Mouse (Mus musculus) retina, adult 2 months (tissue): ENCODE results near the gene Ackr2.

ENCODE experiments used
- DNase-seq: peaks from one replicate; pipeline ENCODE4 v3.0.0-alpha.2; 2012; ENCODE audit warnings: low read depth, low spot score

Ackr2 gene

DNA sequence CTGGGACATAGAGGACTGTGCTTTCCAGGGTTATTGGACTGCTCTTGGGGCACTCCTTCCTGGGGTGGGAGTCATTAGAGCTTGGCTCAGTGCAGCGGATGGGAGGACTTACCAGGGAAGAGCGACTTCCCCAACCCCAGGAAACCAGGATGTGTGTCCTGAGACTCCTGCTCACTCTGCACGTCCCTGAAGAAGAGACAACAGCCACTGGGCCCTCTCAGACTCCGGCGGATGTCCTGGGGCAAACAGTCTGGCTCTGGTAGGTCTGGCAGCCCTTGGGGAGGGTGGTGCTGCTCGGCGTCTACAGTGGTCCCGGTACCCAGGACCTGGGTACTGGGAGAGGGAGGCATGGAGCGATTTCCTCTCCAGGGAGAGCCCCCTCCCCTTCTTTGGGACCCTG is at the start of gene Ackr2:
TSS of gene Ackr2 (plus strand) at position 111 of the 400 bp plus-strand sequence.
- no peak for DNase-seq

DNA sequence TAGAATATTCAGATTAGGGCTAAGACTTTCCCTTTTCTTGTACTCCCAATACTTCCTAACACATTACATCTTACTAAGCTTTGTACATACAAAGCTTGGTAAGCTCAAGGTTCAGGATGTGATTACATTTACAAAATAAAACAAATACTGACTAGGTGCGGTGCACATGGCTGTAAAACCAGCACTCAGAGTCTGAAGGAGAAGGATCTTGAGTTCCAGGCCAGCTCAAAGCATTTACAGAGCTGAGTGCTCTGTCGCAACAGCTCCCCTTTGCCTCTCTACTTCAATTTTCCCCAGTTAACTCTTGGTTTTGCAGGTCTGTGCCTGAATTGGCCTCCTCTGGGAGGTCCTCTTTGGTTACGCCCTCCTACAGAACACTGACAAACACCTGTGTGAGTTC is 43.9 kb upstream of the Ackr2 start:
- no peak for DNase-seq

DNA sequence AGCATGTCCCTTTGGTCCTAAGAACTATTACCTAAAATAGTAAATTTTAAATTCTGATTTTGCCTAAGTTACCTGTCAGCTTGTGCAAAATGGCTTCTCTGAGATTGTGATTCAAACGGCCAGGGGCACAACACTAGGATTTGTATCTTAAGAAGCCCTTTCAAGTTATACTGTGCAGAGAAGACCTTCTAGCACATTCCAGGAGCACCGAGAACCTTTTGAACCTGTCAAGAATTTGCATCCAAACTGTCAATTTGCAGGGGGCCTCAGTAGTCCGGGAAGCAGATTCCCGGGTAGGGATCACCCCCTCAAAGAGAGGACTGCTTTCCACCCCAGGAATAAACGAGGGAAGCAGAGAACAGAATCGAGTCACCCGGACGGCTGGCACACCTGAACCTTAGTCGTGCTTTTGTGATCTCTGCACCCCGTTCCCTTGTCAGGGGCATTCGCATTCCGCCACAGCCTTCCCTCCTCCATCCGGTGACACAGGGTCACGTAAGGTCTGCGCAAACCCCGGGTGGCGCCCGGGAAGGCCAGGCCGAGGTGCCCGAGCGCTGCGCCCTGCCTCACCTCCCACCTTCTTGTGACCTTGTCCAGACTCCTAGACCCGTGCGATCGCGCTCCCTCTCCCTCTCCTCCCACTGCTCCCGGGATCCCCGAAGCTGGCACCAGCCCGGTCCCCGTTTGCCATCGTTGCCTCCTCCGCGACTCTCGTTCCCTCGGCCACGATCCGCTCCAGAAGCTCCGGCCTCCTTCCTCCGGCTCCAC is 41.3 kb upstream of the Ackr2 start:
- no peak for DNase-seq

DNA sequence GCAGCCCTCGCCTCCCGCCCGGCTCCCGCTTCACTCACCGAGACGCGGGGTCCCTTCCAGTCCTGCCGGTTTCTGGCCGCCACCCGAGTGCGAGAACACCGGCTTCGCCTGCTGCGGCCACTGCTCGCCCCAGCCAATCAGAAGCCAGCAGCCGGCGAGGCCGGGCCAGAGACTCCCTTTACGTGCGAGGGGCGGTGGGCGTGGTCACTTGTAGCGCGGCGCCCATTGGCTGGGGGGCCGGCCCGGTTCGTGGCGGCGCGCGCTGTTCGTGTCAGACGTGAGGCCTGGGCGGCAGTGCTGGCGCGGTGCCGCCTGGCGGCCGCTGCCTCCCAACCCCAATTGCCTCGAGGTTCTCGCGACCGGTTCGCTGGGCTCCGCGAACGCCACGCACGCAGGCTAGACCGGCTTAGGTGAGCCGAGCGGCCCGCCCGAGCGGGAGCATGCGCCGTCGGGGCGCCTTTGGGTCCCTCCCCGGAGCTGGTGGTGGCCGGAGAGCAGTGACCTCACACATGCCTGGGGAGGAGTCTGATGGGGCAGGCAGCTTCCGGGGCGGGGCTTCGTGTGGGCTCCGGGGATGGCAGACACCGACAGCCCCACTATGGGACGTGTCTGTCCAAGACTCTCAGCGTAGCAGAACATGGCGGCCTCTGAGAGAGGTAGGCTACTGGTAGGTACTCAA is 40.5 kb upstream of the Ackr2 start:
- DNase-seq = peak; percentile 88

DNA sequence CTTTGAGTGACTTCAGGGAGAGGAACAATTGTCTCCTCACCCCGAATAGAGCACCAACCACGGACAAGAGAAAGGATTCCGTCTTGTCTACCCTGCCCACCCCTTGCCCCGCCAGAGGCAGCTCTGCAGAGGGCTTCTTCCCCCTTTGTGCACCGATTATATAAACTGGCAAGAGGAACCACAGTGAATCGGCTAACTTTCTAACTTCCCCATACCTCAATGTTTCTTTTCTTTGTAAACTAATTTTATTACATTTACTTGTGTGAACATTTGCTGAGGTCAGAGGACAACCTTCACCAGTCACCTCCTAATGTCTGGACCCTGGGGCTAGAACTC is 40.0 kb upstream of the Ackr2 start, which contains the start of gene Higd1a:
TSS of gene Higd1a (minus strand) at position 210 of the 336 bp plus-strand sequence.
- DNase-seq = no peak

DNA sequence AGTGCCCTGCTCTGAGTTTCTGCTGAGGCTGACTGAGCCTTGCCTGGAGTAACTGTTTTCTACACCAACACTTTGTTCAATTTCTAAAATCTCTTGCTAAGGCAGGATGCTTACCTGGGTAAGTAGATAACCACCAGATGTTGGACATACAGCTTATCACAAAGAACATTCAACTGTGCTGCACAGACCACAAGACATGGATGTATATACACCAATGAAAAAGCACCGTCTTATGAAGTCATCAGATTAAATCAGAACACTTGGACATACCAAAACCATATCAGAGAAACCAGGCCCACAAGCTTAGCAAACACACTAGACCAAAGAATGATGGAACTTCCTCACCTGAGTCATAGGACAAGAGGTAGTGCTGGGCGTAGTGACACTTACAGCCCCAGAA is 38.8 kb upstream of the Ackr2 start:
- DNase-seq = no peak

DNA sequence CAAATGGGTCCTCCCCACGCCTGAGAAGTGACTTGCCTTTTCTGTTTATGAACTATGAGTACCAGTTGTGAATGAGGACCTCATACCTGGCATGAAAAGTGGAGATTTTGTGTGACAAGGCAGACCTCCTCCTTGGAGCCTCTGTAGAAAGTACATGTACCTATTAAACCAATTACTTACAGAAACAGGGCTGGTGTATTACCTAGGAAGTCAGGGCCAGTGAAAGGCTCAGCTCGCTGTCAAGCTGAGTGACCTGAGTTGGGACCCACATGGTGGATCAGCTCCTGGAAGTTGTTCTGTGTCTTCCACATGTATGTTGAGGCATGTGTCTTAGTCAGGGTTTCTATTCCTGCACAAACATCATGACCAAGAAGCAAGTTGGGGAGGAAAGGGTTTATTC is 37.2 kb upstream of the Ackr2 start:
- no peak for DNase-seq

DNA sequence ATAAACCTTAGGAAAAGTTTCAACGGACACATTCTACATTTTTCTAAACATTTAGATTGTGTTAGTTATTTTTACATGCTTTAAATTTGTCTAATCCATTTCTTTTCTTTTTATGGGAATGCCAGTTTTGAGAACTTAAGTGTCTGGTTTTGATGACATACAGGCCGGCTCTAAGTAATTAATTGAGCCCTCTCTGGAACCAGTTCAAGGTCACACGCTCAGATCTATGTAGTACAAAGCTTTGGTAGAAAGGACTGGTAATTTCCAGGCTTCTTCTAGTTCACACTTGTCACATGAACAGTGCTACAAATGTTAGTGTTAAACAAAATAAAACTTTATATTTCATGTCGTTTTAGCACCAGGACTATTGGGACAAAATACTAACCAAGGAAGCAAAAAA is 33.3 kb upstream of the Ackr2 start:
- DNase-seq = no peak

DNA sequence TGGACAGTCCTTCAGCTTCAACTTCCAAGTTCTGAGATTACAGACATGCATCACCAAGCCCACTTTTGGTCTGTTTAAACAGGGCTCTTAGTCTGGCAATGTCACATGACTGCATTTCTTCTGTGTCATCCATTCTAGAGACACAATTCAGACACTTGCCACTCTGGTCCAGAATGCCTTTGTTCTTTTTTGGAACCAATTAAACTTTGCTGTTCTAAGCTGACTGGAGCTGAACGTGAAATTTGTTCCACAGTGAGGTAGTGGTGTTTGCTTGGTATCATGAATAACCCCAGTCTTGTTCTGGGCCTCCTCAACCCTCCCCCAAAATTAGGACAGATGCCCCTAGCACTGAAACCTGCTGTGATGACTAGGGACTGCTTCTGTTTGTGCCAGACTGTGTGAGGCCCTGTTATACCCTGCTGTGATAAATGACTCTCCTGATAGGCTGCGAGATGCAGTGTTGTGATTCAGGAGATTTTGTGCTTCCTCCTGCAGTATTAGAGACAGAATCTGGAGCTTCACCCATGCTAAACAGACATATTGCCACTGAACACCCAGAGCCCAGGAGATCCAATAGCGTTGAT is 32.6 kb upstream of the Ackr2 start:
- no peak for DNase-seq

DNA sequence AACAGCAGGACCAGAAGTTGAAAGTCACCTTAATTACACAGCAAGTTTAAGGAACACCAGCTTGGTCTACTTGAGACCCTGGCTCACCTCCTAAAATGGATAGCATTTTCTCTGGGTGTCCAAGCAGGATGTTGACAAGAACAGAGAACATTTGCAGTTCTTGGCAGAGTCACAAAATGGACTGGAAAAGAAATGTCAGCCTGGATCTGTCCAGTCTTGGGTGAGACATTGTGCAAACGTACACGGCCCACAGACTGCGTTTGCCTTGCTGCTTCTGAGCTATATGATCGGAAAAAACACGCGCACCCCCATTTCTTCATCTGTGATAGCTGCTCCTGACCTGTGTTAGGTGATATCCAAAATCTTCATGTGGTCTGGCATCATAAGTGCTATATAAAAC is 30.5 kb upstream of the Ackr2 start:
- no peak for DNase-seq

DNA sequence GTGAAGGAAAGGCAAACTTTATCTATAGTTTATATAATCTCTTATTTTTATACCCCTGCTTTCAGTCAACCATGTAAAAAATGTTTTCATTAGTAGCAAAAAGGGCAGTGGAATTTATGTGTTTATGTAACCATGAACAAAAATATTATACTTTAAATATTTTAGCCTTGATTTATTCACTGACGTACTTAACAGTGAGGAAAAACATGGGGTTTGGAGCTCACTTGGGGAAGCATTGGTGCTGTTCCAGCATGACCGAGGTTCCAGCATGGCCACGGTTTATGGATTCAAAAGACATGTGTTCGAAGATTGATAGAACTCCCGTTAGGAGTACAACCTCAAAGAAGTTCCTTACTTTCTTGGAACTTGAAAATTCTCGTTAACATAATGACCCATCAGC is 29.9 kb upstream of the Ackr2 start:
- DNase-seq = no peak

DNA sequence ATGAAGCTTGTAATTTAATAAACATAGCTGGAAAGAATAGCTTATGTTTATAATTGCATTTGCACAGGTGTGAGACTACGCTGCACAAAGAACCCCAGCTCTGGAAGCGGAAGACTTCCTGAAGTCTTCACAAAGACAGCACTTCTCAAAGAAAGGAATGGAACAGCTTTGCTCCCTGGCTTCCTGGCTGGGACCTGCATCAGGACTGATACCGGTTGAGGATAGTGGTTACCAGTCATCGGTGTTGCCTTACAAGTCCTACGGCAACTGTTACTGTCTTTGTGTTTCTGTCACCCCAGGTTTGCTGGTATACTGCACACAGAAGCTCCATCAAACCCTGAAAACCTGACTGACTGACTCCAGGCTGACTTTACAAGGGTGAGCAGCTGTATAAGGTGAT is 28.7 kb upstream of the Ackr2 start:
- no peak for DNase-seq

DNA sequence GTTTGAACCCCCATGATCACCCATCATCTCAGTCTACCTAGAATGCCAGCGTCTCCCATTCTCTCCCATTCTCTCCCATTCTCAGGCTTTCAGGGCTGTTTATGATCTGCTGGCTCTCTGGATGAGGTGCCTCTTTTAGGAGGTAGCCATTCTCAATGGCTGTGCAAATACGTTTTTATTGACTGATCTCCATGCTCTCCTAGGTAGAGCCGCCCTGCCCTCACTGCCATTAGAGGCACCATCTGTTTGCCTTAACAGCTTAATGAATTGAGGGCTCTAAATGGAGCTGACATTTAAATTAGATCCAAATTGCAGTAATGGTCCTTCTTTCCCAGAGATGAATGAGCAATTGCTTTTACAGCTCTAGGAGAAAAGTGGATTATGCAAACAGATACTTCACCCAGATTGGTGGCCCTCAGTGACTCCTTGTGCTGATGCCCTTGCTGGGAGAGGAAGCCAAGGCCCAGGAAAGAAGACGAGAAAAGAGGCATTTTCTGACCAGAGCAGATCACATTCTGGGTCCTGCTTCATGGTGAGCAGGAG is 28.1 kb upstream of the Ackr2 start:
- DNase-seq = no peak

DNA sequence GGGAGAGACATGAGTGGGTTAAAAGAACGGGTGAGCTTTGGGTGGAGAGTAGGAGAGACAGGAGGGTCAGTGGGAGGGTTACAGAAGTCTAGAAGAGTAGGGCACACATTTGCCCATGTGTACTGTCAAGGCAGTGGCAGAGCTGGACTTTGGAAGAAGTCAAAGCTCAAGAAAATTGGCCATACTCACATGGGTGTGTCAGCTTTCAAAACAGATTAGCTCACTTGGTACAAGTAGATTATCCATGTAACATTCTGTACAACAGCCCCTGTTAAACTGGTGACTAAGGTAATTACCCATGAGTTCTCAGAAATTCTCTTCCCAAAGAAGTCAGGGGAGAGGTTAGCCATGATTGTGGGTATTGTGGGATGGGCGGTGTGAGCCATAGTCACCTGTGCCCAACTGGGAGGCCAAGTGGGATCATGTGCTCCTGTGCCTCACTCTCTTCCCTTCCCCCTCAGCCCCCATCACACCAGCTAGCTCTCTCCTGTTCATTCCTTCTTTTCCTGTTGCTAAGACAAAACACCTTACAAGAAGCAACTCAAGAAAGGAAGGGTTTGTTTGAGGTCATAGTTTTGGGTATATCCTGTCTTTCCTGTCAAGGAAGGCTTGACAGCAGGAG is 26.0 kb upstream of the Ackr2 start:
- no peak for DNase-seq

DNA sequence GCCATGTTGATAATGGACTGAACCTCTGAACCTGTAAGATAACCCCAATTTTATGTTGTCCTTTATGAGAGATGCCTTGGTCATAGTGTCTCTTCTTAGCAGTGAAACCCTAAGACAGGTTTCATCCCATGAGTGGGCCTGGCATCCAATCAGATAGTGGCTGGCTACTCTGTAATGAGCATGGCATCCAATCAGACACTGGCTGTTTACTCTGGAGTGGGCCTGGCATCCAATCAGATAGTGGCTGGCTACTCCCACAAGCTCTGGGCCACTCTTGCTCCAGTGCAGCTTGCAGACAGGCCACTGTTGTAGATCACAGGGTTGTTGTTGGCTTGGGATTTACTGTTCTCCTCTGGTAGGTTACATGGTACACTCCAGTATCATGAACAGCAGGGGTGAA is 24.6 kb upstream of the Ackr2 start:
- no peak for DNase-seq

DNA sequence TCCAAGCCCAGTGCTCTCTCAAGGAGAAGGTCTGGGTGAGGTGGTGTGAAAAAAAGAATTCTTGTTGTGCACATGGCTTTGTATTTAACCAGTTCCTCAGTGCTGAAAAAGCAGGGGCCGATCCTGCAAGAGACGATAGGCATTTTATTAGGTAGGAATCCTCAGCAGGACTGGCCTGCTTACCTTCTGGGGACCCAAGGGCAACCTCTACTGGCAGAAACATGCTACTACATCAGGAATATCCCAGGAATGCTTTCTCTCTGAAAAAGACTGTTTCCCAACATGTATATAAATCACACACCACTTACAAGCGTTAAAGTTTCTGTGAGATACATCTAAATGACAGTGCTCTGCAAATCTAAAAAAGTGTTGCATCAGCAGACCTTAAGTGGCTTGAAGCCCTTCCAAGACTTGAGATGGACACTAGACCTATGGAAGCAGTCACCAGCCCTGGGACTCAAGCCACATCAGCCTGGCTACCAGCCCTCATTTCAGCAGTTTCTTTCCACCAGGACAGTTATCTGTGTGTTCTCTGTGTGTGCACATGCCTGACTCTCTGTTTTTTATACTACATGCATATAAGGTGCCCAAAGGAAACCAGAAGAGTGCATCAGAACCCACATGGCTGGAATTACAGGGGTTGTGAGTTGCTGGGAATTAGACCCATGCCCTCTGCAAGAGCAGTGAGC is 21.0 kb upstream of the Ackr2 start:
- DNase-seq = peak; percentile 34

DNA sequence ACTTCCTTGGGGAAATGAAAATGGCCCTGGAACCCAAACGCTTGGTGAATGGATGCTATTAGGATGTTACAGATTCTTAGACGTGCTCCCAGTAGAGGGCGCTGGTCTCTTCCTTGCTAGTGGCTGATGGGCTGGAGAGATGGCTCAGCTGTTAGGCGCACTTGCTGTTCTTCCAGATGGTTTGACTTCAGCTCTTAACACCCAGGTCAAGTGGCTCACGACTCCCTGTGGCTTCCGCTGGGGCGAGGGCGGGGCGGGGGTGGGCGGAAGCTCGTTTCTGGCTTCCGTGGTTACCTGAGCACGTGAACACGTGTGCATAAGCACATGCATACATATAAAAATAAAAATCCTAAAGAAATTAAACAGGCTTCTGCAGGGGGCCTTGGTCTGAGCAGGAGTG is 17.3 kb upstream of the Ackr2 start:
- DNase-seq = no peak

DNA sequence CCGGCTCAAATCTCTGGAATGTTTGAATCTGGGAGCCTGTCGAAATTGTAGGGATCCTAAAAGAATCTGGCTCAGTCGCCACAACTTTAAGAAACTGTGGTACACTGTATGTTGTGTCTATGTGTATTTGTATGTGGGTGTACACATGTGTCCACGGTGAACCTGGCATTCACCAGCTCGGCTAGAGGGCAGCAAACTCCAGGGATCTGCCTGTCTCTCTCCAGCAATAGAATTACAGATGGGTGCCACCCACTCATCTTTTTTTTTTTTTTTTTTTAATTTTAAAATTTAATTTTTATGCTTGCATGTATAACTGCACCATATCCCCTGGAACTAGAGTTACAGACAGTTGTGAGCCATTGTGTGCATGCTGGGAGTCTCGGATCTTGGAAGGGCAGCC is 16.9 kb upstream of the Ackr2 start:
- no peak for DNase-seq

DNA sequence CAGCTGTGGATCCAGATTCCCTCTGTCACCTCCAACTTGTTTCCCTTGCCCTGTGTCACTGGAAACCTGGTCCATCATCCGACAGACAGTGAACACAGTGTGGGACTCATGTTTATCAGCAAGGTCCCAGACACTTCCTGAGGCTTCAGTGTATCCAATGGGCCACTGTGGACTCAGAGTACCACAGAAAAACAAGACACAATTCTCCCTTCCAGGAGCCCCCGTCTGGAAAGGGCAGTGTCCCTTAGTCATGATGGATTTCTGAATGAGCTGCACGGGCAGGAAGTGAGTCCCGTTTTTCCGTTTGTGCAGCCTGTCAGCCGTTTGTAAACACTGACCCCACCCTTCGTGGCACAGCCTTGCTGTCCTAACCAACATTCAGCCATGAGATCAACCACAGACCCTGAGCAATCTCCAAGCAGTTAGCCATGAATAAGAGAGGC is 16.1 kb upstream of the Ackr2 start:
- DNase-seq = no peak

DNA sequence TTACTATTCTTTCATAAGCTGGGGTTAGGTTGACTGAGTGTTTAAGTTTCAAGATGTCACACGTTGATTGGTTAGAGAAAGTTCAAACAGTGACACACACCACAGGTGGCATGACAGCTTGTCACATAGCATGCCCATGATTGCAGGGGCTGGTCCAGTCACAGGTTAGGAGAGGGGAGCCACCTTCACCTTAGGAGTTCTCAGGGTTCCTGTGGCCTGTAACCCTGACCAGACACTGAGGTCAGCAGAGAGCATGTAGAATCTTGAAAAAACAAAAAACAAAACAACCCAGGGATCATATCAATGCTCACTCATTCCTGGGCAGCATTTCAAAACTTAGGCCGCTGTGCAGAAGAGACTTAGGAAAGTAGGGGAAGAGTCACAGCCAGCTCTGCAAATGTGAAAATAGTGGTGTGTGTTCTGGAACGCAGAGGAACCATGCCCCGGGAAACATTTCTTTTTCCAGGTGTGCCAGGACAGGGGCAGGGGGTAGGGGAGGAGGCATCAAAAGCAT is 8.2 kb upstream of the Ackr2 start:
- no peak for DNase-seq

DNA sequence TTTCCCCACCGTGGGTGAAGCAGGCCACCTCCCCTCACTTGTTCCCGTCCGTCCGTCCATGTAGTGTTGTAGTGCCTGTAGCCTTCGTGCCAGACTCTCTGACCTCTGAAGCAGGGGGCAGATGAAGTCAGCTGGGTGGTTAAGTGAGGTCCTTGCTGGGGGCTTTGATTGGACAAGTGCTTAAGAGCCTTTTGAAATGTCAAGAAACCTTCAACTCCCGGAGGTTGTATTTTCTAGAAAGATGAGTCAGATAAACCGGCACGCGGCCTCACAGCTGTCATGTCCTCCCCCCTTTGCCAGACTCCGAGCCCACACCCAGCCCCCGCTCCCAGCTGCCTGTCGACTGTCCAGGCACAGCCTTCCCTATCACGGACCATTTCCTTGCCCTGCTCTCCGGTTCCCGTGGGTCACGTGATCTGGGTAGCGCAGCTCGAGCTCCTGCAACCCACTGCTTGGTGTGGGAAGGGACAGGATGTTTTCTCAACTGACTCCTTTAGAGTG is 7.7 kb upstream of the Ackr2 start:
- DNase-seq = no peak
